Mouse (Mus musculus): ENCODE results near the gene Tnk2.

DNA sequence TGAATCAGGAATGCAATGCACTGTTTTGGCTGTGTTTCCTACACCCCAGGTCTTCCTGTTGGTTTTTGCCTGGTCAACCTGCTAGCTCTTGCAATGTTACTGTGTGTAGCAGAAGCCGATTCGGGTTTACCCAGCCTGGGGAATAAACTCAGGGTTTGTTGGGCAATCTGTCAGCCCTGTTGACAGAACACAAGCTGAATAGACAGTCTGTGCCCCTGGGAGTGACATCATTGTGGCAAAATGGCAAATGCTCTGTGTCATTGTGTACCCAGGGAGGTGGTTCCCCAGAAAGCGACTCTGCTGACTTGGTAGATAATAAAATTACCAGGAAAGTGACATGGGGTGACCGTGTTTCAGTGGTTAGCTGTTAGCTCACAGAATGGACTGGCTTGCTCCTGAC, 45.1 kb downstream of the Tnk2 start:
- TF ChIP-seq ZNF384 (IDR thresholded peaks at IDR 0.05; ENCODE audit: low read depth, low read length), result no peak
- no peak for TF ChIP-seq ZC3H11A (IDR thresholded peaks at IDR 0.05; ENCODE audit: borderline replicate concordance, low read depth, low read length)
- no peak for TF ChIP-seq MAFK (IDR thresholded peaks at IDR 0.05; ENCODE audit: insufficient read depth, low read depth, low read length)
- TF ChIP-seq HCFC1 (IDR thresholded peaks at IDR 0.05; ENCODE audit: borderline replicate concordance, insufficient read depth, low read length), result no peak

All from ES-E14 (cell line).